Mouse (Mus musculus) hindbrain, embryonic 12.5 days (tissue): ENCODE measurements around the gene Hsd17b3. TPM values are rescaled to one million over a fixed set of nuclear protein-coding genes. Genes with fewer than 3 reads are reported as not detected.

Source experiments
- polyA plus RNA-seq: library from polyadenylated mRNA; unstranded; fragments of >200 nt; fragmentation: Nextera tagmentation; extraction: Ambion mirVana; gene quantifications from 2 replicates; pipeline ENCODE4 v1.2.1, GENCODE M21; 2016

Hsd17b3 gene
- polyA plus RNA-seq, 1 experiment from 2014 or later = not detected

Other genes starting within 250 kb of the Hsd17b3 start
- gene Slc35d2, start 40.1 kb upstream of the Hsd17b3 start, polyA plus RNA-seq = 4.7 and 5.9 TPM in 2 replicates
- gene Zfp367, start 64.0 kb upstream of the Hsd17b3 start, polyA plus RNA-seq = 13.8 and 14.0 TPM in 2 replicates
- 38.0 TPM in 2 replicates for gene Habp4, start 72.6 kb upstream of the Hsd17b3 start, polyA plus RNA-seq
- gene Cdc14b, start 186.1 kb upstream of the Hsd17b3 start, polyA plus RNA-seq = 10.2 and 12.5 TPM in 2 replicates
- 21.0 and 25.9 TPM in 2 replicates for gene Aaed1, start 223.5 kb upstream of the Hsd17b3 start, polyA plus RNA-seq